Mouse (Mus musculus): ENCODE data around the gene Foxp1.

Foxp1 gene

DNA sequence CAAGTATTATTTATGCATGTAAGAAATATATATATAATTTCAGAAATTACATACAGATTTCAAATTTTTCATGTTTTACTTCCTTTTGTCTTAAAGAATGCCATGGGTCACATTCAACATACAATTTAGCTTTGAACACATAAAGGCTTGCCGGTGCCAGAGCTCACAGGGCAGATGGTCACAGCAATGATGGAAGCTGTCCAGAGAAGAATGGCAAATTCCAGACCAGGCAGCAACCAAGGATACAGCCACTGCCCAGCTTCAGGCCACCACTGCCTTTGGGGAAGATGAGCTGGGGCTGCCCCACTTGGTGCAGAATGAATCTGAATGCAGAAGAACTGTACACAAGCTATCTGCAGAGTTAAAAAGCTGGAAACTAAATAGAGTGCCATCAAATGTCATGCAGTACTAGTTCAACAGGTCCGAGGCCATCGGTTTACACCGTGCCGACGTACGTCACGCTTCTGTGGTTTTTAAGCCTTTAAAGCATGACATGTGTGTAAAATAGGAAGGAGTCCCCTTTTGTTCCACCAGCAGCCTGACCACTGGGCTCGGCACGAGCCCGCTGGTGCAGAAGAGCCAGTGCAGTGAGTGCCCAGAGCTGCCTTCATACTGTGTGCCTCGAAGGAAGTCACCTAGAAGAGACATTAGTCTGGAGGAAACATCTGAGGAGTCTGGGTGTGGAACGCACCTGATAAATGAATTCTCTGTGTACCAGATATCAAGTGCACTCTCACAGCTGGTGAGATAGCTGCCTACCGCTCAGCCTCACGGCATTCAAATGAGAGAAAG lies 239.5 kb downstream of the Foxp1 start:
- DNase-seq (ENCODE audit: low read depth), result no peak

DNA sequence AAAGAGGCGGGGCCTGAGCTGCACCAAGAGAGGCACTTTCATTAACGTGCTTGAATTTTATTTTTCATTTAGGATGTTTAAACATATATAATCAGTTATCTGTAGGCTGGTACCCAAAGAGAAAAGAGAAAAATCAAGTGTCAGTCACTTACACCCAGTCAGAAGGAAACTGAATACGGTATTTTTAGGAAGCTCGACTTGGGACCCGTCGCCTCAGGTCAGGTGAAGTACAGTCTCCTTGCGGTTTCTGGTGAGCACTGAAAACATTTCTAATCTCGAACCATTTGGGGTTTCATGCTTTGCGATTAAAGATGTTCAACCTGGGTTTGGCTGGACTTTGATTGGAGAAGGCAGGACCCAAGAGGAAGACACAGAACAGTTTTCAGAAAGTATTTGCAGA lies 241.1 kb downstream of the Foxp1 start:
- DNase-seq (ENCODE audit: low read depth), result no peak

DNA sequence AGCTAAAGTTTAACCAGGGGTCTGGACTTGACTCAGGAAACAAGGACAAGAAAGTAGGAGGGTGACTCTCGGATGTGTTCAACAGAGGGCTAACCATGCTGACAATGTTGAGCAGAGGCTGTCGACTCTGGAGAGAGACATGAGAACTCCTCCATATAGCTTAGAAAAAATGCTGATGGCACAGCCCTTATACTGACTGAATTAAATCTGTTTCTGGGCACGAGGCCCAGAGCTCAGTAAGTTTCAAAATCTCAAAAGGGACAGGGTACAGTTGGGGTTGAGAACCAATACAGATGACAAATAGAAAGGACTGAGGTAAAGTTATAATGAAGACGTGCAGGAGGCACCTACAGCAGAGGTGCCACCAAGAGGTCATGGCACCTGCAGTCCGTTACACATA lies 241.9 kb downstream of the Foxp1 start:
- DNase-seq (ENCODE audit: low read depth), result no peak

DNA sequence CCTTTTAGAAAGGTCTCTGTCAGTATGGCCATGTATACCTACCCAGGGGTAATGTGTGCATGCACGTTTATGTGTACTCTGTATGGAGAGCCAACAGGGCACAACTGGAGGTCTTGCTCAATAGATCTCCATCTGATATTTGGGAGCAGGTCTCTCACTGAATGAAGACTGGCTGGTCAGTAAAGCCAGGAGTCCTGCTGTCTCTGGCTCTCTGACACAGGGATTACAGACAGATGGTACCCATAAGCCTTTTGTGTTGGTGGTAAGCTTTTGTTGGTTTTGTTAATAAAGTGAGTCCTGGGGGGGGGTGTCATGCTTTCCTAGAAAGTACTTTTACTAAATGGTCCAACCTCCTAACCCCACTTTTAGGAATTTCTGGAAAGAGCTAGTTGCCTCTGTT lies 245.3 kb downstream of the Foxp1 start:
- no peak for DNase-seq (ENCODE audit: low read depth)

DNA sequence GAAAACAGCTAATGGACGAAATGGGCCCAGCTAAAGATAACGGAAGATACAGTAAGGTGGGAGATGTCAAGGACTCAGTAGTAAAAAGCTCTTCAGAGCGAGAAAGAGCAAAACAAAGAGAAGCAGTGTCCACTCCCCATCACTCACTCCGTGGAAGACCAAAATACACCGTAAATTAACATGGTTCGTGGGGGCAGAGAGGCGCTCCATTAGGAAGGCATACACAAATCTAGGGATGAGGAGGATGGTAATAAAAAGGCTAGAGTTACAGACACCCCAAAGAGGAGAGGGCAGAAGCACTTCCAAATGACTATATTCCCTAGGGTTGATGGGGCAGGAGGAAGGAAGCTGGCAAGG lies 246.2 kb downstream of the Foxp1 start:
- DNase-seq (ENCODE audit: low read depth), result no peak

DNA sequence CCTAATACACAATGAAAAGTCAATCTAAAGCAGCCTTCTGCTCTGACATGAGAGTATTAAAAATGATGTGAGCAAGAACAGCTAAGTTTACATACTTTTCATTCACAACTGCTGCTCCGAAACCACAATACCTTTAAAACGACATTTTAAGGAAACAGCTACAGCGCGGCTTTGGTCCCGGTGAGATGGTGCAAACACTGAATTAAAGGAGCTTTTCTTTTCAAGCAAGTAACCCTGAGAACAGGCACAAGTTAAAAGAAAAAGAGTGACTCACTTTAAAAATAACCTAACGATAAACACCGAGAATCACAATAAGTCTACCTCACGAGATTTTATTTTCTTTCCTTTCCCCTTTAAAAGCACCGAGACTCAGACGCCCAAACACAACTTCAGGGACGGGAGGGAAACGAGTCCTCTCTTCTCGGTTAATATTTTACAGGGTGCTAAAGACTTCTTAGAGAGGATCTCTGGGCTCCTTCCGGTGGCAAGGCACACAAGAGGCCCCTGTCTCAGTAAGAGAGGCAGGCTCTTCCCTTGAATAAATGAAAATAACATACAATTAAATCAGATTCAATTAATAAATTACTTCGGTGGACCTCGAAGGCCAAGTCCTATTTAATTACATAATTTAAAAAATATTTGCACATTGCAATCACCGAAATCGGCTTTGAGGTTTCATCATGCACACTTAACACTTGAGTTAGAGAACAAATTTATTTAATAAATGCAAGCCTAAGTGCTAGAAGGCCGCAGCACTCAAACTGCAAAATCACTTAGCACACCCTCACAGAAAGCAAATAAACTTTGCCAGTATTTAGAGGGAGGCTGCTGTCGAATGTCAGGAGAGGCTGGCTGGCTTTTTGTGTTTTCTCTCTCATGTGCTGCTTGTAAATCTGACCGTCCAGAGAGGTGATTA lies 246.9 kb downstream of the Foxp1 start:
- DNase-seq (ENCODE audit: low read depth), result no peak

DNA sequence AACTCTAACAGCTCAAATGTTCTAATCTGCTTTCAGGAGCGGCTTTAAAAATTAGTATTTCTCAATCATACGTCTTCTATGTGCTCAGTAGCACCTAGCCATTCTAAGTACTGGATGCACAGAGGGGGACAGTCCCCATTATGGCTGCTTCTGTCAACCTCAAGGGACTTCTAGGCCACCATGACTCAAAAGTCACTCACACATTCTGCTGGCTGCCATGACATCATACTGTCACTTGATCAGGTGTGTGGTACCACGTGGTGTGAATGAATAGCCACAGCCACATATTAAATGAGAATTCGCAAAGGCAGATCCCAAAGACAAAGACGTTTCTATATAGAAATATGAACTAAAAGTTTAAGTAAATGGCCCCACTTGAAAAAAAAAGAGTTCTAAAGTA lies 247.9 kb downstream of the Foxp1 start:
- DNase-seq (ENCODE audit: low read depth), result no peak

DNA sequence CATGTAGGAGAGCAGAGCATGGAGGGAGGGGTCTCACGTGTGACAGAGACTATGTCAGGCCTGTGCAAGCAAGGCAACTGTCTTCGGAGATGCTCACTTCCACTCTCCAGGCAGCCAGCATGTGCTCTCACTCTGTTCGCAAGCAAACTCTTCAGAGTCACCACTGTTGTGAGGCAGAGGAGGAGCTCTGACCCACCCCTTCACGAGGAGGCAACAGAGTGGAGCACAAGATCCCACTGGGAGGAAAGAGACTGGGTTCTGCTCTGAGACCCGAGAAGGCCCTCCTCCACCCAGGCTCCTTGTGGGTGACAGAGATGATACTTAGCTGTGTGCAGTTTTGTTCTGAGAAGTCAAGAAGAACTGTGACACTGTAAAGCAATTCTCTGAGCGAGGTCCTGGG lies 248.3 kb downstream of the Foxp1 start:
- DNase-seq (ENCODE audit: low read depth), result no peak

DNA sequence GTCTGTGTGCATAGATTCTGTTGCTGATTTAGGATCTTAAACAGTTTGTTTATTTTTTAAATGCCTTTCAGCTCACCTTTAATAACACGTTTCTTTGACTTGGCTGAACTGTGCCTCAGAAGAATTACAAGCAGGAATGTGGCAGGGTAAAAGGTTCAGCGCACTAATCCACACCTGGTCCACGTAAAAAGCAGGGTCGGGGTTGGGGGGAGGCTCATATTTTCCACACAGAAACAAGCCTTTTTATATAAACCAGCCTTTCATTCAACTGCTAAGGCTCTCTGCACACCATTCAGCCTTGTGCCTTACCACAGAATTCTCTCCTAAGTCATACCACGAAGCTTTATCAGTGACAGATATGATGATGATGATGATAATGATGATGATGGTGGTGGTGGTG lies 249.3 kb downstream of the Foxp1 start:
- no peak for DNase-seq (ENCODE audit: low read depth)

DNA sequence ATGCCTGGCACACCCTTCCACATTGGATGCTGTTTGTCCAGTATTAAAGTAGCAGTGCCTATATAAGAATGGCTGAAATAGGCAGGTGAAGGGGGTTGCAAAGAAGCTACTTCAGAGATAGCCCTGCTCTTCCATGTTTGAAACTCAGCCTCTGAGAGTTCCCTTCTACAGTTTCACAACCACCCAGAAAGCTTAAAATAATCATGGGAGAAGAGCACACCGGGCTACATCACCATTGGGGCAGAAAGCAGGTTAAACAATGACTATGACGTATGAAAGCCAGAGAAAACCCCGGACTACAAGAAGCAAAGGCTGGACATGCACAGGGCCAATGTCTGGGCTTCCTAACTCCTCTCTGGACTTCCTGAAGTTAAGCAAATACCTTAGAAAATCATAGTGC lies 250.3 kb downstream of the Foxp1 start:
- no peak for DNase-seq (ENCODE audit: low read depth)

DNA sequence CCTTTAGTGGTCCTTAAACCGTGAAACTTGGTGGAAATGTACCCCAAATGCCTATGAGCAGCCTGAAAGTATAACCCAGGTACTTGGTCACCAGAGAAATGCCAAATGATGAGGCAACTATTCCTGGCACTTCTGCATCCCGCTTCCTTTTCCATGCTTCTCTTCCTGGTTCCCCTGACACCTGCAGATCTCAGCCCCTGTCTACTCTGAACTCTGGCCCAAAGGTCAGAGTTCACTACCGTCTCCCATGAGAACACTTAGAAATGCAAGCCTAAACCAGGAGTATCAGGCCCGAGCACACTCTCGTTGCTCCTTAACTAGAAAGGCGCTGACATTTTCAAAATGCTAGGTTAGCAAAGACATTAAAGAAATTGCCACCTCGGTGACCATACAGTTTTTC lies 250.8 kb downstream of the Foxp1 start:
- no peak for DNase-seq (ENCODE audit: low read depth)

DNA sequence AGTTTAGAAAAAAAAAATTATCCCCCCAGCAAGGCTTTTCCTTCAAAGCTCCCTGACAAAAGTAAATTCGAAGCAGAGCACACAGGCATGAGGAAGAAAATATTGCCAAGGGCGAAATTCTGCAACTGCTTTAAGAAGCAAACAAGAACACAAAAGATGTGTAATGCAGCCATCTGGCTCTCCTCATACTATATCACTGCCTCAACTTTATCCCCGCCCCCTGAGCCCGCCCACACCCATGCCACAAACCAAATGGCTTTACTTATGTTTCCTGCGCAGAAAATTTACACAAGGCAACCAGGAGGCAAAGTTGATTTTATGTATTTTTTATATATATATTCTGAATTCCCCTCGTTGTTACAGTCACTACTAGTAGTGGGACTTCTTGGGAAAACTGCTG lies 252.6 kb downstream of the Foxp1 start:
- no peak for DNase-seq (ENCODE audit: low read depth)

DNA sequence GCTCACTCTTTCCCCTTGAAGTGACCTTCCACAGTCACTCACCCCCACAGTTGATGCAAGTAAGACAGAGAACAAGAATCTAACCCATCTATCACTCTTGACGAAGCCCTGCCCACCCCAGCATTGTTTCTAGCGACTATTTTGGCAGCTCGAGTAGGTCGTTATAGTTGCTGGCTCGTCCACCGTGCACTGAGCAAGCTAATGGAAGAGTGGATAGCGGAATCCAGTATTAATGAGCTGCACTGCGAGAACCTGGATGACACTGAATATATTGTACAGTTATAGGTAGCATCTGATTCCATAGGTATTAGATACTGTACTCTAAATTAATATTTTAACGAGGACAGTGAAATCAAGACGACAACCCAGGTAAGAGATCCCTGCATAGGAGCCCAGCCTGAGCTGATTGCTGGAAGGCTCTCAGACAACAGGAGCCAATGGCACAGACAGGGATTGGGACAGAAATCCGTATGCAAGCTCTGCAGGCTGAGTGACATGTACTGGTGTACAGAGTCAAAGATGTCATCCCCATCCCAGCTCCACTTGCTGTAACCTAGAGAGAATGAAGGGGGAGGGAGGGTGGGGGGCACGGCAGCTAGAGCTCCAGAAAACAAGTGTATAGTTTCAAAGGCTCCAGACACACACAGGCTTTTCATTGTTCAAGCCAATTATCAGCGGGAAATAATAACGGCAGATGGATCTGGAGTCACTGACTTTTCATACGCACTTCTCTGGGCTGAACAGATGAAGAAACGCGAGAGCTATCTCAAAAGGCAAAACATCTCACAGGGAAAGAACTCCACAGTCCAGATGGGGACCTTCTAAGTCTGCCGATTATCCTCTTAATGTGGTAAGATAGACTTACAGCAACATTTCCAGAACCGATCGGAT lies 254.1 kb downstream of the Foxp1 start:
- DNase-seq (ENCODE audit: low read depth), result no peak

DNA sequence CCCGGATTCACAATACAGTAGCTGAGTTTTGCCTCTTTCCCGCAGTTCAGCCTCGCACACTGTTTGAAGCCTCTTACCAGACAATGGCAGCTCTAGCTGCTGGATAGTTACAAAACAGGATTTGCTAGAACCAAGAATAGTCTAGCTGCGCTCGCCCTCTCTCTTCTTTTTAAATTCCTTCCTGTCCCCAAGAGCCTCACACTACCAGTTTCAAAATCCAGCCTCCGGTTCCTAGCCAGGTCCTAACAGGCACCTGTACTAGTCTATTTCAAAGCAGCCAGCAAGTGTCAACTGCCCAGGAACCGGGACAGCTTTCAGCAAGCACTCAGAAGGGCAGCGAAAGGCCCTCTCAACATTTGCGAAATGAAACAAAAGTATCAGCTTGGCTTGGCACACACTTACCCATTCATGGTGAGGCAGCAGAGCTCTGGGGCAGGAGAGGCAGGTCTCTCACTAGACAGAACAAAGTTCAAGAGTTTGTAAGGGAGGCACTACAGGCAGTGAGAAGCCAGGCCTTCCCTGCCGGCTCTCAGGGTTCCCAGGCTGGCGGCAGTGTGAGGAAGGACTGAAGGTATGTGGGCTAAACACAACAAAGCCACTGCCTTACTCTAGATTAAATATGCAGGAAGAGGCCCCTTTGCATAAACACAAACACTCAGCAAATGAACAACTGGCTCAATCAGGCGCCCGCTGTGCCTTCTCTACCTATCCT lies 256.4 kb downstream of the Foxp1 start:
- DNase-seq (ENCODE audit: low read depth), result no peak

DNA sequence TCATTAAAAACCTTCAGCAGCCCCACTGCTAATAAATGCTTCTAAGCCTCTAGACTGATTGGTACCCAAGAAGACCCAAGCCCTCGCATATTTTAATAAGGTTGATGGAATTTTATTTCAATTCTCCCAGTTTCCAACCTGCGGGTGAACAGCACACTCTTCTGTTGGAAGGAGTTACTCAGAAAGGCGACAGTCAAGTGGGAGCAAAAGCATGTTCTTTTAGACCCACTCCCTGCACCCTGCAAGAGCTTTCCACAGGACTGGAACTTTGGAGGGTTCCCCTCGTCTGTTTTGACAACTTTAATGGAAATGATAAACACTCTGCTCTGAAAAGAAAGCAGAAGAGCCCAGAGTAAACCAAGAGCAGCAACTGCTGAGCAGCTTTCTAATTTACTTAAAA lies 257.3 kb downstream of the Foxp1 start:
- no peak for DNase-seq (ENCODE audit: low read depth)

DNA sequence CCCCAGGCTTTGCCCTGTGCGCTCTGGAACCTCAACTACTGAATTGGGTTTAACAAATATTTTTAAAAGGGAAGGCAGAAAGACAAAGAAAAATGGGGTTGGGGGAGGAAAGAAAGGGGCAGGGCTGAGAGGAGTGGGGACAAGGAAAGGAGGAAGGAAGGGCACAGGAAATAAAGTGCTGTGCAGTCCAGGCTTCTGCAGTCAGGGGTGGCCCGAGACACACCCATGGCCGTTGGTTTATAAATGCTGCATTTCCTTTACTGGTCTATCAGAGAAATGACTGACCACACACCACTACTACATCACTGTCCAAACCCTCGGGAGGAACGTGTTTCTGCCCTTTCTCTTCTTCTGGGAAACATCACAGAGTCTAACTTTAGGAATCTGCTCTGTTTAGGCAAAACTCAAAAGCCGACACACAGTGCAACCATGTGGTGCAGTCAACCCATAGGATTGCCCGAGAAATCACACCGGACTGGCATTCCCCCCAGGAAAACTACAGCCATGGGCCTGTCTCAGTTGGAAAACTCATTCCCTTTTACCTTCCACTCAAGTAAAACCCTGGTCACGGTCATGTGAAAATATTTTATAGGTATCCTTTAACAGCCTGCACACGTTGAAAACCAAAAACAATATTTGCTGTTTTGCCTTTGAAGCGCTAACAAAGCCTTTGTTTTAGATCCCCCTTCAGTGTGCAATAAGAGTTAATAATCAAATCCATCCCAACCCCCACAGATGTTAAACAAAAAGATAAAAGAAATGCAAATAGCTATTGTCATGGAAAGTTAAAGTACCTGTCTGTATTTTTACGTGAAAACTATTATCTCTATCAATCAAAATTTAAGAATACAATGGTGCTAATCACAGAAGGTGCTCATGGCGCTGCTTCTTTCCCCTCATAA lies 258.1 kb downstream of the Foxp1 start:
- DNase-seq (ENCODE audit: low read depth), result peak; percentile 87

DNA sequence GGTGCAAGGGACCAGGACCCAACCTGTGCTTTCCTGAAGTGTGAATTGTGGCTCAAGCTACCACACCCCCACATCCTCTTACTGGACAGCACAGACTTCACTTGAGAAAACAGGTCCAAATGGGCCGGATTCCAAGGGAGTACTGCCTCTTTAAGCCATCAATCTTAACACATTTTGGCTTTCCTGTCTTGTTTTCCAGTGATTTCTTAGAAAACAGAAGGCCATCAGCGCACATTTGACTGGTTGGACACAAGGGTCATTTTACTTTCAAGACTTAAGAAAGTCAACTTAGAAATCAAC lies 258.7 kb downstream of the Foxp1 start:
- DNase-seq (ENCODE audit: low read depth), result no peak

DNA sequence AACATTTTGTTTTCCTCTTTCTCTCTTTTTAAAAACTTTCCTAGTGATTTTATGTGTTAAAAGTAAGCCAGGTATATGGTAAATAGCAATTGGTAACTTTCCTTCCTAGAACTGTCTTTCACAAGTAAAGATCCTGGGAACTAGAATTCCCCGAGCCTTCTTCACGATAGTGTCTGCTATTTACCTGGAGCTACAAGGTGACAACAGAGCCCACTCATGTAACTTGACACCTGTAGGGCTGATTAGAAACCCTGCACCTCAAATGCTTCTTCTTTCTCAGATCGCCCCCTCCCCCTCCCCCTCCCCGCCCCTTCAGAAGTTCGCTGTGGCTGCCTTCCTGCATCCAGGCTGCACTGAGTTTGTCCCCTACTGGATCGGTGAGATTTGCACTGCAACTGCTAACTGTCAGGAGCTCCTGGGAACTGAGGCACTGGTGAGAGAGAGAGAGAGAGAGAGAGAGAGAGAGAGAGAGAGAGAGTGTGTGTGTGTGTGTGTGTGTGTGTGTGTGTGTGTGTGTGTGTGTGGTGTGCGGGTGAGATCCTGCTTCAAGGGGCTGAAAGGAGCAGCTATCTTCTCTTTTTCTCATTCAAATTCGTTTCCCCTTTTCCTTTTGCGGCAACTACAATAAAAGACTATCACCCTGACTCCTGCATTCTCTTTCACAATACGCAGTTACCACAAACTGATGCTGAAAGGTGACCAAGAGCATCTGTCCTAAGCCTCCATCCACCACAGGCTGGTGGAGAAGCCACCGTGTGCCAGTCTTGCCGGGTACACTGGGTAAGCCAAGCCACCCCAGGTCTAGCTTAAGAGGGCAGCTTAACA lies 259.2 kb downstream of the Foxp1 start:
- peak; percentile 89 for DNase-seq (ENCODE audit: low read depth)

DNA sequence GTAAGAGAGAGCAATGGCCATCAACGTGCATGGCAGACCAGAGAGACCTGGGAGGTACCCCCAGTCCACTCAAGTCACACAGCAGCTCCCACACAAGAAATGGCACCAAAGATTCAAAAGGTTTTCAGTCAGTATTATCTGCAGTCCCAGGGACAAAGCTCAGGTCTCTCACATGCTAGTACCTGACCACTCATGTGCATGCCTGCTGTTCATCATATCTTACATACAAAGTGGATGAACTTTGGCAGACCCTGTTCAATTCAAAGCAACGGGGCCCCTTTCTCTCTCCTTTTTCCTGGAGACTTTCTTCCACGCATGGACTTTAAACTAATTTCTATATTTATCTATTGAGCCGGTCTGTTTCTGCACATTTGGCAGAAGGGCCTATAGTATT lies 260.8 kb downstream of the Foxp1 start:
- DNase-seq (ENCODE audit: low read depth), result no peak
